Mouse (Mus musculus): Measurements from ENCODE around the gene Hmgb2.
"Not testable (repeated sequence)": the region's sequence is repeated elsewhere in the genome, so short reads cannot be mapped to it uniquely, and the experiment has no call there.

DNA sequence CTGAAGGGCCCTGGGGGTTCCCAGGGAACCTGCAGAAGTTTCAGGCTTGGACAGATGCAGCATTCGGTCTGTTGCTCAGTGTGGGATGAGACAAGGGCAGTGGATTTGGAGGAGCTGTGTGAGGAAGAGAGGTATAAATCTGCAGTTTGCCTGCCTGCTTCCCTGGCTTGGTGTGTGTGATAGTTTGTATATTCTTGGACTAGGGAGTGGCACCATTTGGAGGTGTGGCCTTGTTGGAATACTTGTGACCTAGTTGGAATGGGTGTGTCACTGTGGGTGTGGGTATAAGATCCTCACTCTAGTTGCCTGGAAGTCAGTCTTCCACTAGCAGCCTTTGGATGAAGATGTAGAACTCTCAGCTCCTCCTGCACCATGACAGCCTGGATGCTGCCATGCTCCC lies 6.2 kb upstream of the Hmgb2 start:
- TF ChIP-seq CTCF (IDR thresholded peaks at IDR 0.05; ENCODE audit: control insufficient read depth, insufficient read depth, insufficient replicate concordance, low read depth, low read length); POLR2A (IDR thresholded peaks at IDR 0.05; ENCODE audit: control insufficient read depth, low read depth, low read length): not testable (repeated sequence)
